Mouse (Mus musculus): ENCODE results near the gene Mrps22.

Gene Mrps22

GRCm38 (mm10) chr9:98601156-98601836 is at the start of gene Mrps22:
TSS of gene Mrps22 (minus strand) at chr9:98601660.
- peak; percentile 86 for DNase-seq

GRCm38 (mm10) chr9:98650547-98650946 is 49.1 kb upstream of the Mrps22 start:
- DNase-seq = no peak

- DNase-seq = peak; percentile 42
Measured at GRCm38 (mm10) chr9:98647418-98647817, 46.0 kb upstream of the Mrps22 start.

GRCm38 (mm10) chr9:98645750-98646149 is 44.3 kb upstream of the Mrps22 start:
- peak; percentile 88 for DNase-seq

- DNase-seq = no peak
Measured at GRCm38 (mm10) chr9:98642126-98642525, 40.7 kb upstream of the Mrps22 start.

- no peak for DNase-seq
Measured at GRCm38 (mm10) chr9:98633287-98634162, 32.1 kb upstream of the Mrps22 start.

- DNase-seq = no peak
Measured at GRCm38 (mm10) chr9:98628480-98628879, 27.0 kb upstream of the Mrps22 start.

- no peak for DNase-seq
Measured at GRCm38 (mm10) chr9:98604896-98605295, 3.4 kb upstream of the Mrps22 start.

GRCm38 (mm10) chr9:98601837-98602359 is 438 bp upstream of the Mrps22 start:
- no peak for DNase-seq

- DNase-seq = no peak
Measured at GRCm38 (mm10) chr9:98600094-98600493, 1.4 kb downstream of the Mrps22 start.

GRCm38 (mm10) chr9:98583852-98584251 is 17.6 kb downstream of the Mrps22 start:
- DNase-seq = no peak

- DNase-seq = peak; percentile 100
Measured at GRCm38 (mm10) chr9:98563137-98564126, 38.0 kb downstream of the Mrps22 start, which contains the start of gene Copb2. TSS of gene Copb2 (plus strand) at chr9:98563721.

- DNase-seq = no peak
Measured at GRCm38 (mm10) chr9:98544042-98544441, 57.4 kb downstream of the Mrps22 start.

Measured in kidney, postnatal 10 days (tissue).